Mouse (Mus musculus): ENCODE data around the gene Ino80. TPM values are rescaled to one million over a fixed set of nuclear protein-coding genes. Genes with fewer than 3 reads are reported as not detected.

Ino80 gene
- total and polyA plus RNA-seq, 3 experiments = 10.6 to 17.8 (median 11.4) TPM

DNA sequence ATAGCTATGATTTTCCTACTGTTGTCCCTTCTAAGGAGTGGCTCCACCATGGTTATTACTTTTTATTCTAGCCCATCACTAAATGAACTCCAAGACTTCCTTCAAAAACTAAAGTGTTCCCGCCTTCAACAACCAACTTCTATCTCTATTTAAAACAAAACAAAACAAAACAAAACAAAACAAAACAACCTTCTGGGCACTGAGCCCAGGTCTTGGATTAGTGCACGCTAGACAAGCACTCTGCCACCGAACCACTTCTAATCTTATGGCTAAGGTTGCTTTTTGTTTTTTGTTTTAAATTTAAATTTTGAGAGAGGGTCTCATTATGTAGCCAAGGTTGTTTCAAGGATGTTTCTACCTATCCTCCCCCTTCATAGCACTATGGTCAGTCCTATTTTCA lies 99.7 kb downstream of the Ino80 start:
- Histone ChIP-seq H3K36me3 (replicated peaks in 1 of 2; ENCODE audit: control insufficient read depth in 1 of 2, insufficient read depth in 1 of 2, low read length in 1 of 2) (peaks cover 81 to 96% of the 10 kb centered on the region in 2 experiments), H3K27ac (ENCODE audit: insufficient read depth, low read depth) (no peak overlapping the region), H3K4me3 (replicated peaks in 1 of 3; ENCODE audit: low read depth in 2 of 3, low read length in 2 of 3, poor library complexity in 1 of 3) (no peak overlapping the region), H3K79me2 (replicated peaks; ENCODE audit: control insufficient read depth, extremely low read depth, insufficient read depth, poor library complexity, severe bottlenecking) (no peaks in the 10 kb centered on the region; the same call in 1 of the 2 replicates), H3K4me1 (ENCODE audit: control insufficient read depth in 1 of 2, insufficient read depth in 2 of 2) (no peaks in the 10 kb centered on the region), H3K4me2 (ENCODE audit: insufficient read depth, low read depth, poor library complexity, severe bottlenecking) (no peak overlapping the region), H3K9ac (ENCODE audit: insufficient read depth, low read depth) (no peak overlapping the region), H3K27me3 (replicated peaks) (no peaks in the 10 kb centered on the region), H3K9me3 (replicated peaks; ENCODE audit: low read length) (no peaks in the 10 kb centered on the region)
- in situ Hi-C loops (cut with MboI; ENCODE audit: low pct_ligation_motif_present, low pct_unique_long_range_greater_than_20kb, low sequenced_read_pairs) (no loop called here), dilution Hi-C loops (cut with MboI; ENCODE audit: extremely low pct_ligation_motif_present, extremely low pct_unique_long_range_greater_than_20kb, low sequenced_read_pairs) (no loop called here)
- no peak for DNase-seq (ENCODE audit: extremely low read depth)
- TF ChIP-seq EP300 (IDR thresholded peaks at IDR 0.05; ENCODE audit: low read length) (no peak), USF1 (IDR thresholded peaks at IDR 0.05; ENCODE audit: low read depth, low read length) (no peak), GABPA (IDR thresholded peaks at IDR 0.05; ENCODE audit: insufficient replicate concordance, low read depth, low read length) (no peak), MYC (IDR thresholded peaks at IDR 0.05; ENCODE audit: low read depth, low read length) (no peak), NRF1 (IDR thresholded peaks at IDR 0.05; ENCODE audit: low read depth, low read length) (no peak), E2F4 (IDR thresholded peaks at IDR 0.05; ENCODE audit: insufficient replicate concordance, low read depth, low read length) (no peak)

DNA sequence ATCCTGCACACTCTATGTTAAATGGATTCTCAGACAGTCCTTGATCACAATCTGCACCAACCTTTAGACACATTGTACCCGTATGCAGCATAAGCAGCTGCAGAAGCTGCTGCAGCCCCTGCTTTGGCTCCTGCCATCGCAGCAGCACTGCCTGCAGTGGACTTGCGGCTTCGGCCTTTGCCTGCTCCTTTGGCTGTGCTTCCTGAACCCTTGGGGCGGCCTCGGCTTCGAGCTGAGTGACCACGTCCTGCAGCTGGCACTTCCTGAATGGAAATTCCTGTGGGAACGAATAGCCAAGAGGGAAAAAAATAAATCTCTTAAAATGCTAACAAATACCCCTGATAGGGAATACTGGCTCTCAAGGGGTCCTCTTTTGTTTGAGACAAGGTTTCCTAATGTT lies 100.2 kb downstream of the Ino80 start:
- Histone ChIP-seq H3K9me3 (replicated peaks; ENCODE audit: low read length) (no peaks in the 10 kb centered on the region), H3K36me3 (replicated peaks in 1 of 2; ENCODE audit: control insufficient read depth in 1 of 2, insufficient read depth in 1 of 2, low read length in 1 of 2) (peaks cover 82 to 96% of the 10 kb centered on the region in 2 experiments), H3K4me3 (replicated peaks in 1 of 3; ENCODE audit: low read depth in 2 of 3, low read length in 2 of 3, poor library complexity in 1 of 3) (no peak overlapping the region), H3K27me3 (replicated peaks) (no peaks in the 10 kb centered on the region), H3K4me2 (ENCODE audit: insufficient read depth, low read depth, poor library complexity, severe bottlenecking) (no peak overlapping the region), H3K9ac (ENCODE audit: insufficient read depth, low read depth) (no peak overlapping the region), H3K79me2 (replicated peaks; ENCODE audit: control insufficient read depth, extremely low read depth, insufficient read depth, poor library complexity, severe bottlenecking) (no peaks in the 10 kb centered on the region; the same call in 1 of the 2 replicates), H3K27ac (ENCODE audit: insufficient read depth, low read depth) (no peak overlapping the region), H3K4me1 (ENCODE audit: control insufficient read depth in 1 of 2, insufficient read depth in 2 of 2) (no peaks in the 10 kb centered on the region)
- in situ Hi-C loops (cut with MboI; ENCODE audit: low pct_ligation_motif_present, low pct_unique_long_range_greater_than_20kb, low sequenced_read_pairs) = no loop called here
- TF ChIP-seq MAX (IDR thresholded peaks at IDR 0.05; ENCODE audit: low read length) (no peak), IRF4 (IDR thresholded peaks at IDR 0.05; ENCODE audit: low read depth, low read length) (no peak), RAD21 (IDR thresholded peaks at IDR 0.05; ENCODE audit: low read depth, low read length) (no peak), MAZ (IDR thresholded peaks at IDR 0.05; ENCODE audit: low read depth, low read length) (no peak), POLR2AphosphoS2 (IDR thresholded peaks at IDR 0.05; ENCODE audit: low read depth, low read length) (no peak), ZNF384 (IDR thresholded peaks at IDR 0.05; ENCODE audit: low read depth, low read length) (no peak), CHD1 (IDR thresholded peaks at IDR 0.05; ENCODE audit: low read depth, low read length) (no peak), CTCF (conservative IDR thresholded peaks at IDR 0.05 in 1 of 2, IDR thresholded peaks at IDR 0.05 in 1 of 2; ENCODE audit: low read depth in 2 of 2, low read length in 2 of 2) (no peak), EP300 (IDR thresholded peaks at IDR 0.05; ENCODE audit: low read length) (no peak), GABPA (IDR thresholded peaks at IDR 0.05; ENCODE audit: insufficient replicate concordance, low read depth, low read length) (no peak), MYC (IDR thresholded peaks at IDR 0.05; ENCODE audit: low read depth, low read length) (no peak), USF1 (IDR thresholded peaks at IDR 0.05; ENCODE audit: low read depth, low read length) (no peak), TCF12 (IDR thresholded peaks at IDR 0.05; ENCODE audit: low read depth, low read length) (no peak), MEF2A (IDR thresholded peaks at IDR 0.05; ENCODE audit: borderline replicate concordance, low read depth, low read length) (no peak), SMC3 (IDR thresholded peaks at IDR 0.05; ENCODE audit: low read depth, low read length) (no peak), ELF1 (IDR thresholded peaks at IDR 0.05; ENCODE audit: low read depth, low read length) (no peak)
- dilution Hi-C loops (cut with MboI; ENCODE audit: extremely low pct_ligation_motif_present, extremely low pct_unique_long_range_greater_than_20kb, low sequenced_read_pairs) = no loop called here
- DNase-seq (ENCODE audit: extremely low read depth) = no peak
